Mouse (Mus musculus) liver, adult 2 months (tissue): ENCODE measurements around the gene Chmp6. TPM values are rescaled to one million over a fixed set of nuclear protein-coding genes. Genes with fewer than 3 reads are reported as not detected.

ENCODE experiments used
- DNase-seq: peaks from one replicate; pipeline ENCODE4 v3.0.0-alpha.2; 2011; ENCODE audit warnings: low read depth, low spot score; ENCODE audit errors: extremely low read depth
- H3K27ac ChIP-seq: fragments of 200-500 bp; replicated peaks from 2 replicates; pipeline ENCODE4 v1.5.1; 2012; ENCODE audit warnings: low read depth, mild to moderate bottlenecking, control low read depth, inconsistent platforms, low read length; ENCODE audit not compliant: insufficient read depth
- H3K27me3 ChIP-seq: fragments of 200-500 bp; 2 replicates; pipeline ENCODE4 v1.6.1; 2012; ENCODE audit warnings: mild to moderate bottlenecking, moderate library complexity, low read length, inconsistent platforms; ENCODE audit not compliant: control insufficient read depth, insufficient read depth
- H3K36me3 ChIP-seq: fragments of 200-500 bp; 2 replicates; pipeline ENCODE4 v1.6.1; 2012; ENCODE audit warnings: low read length, inconsistent platforms; ENCODE audit not compliant: control insufficient read depth, insufficient read depth
- H3K4me1 ChIP-seq: fragments of 200-500 bp; 2 replicates; pipeline ENCODE4 v1.6.1; 2011; ENCODE audit warnings: low read length; ENCODE audit not compliant: control insufficient read depth, insufficient read depth
- H3K4me3 ChIP-seq: fragments of 200-500 bp; 2 replicates; pipeline ENCODE4 v1.5.1; 2011; ENCODE audit warnings: low read depth, mild to moderate bottlenecking, control low read depth, low read length, moderate library complexity; ENCODE audit not compliant: insufficient read depth
- H3K79me2 ChIP-seq: fragments of 200-500 bp; 2 replicates; pipeline ENCODE4 v1.6.1; 2012; ENCODE audit warnings: inconsistent platforms, mild to moderate bottlenecking, low read length, moderate library complexity; ENCODE audit not compliant: control insufficient read depth, insufficient read depth
- H3K9ac ChIP-seq: fragments of 200-500 bp; 2 replicates; pipeline ENCODE4 v1.6.1; 2012; ENCODE audit warnings: low read depth, mild to moderate bottlenecking, control low read depth, inconsistent platforms, low read length
- CTCF ChIP-seq: fragments of 200-500 bp; IDR thresholded peaks from 2 replicates; pipeline ENCODE4 v1.5.1; 2011; ENCODE audit warnings: low read depth, low read length, control low read depth
- POLR2A ChIP-seq: fragments of 200-500 bp; IDR thresholded peaks from 2 replicates; pipeline ENCODE4 v1.6.1; 2011; ENCODE audit warnings: low read length, control low read depth; ENCODE audit not compliant: insufficient read depth; ENCODE audit errors: extremely low read depth
- WGBS: fragments of 180-500 bp; shearing (Covaris S2); methylation state at CpG from one replicate; pipeline ENCODE4 v1.1.7; 2018; 5-methylcytosine and 5-hydroxymethylcytosine counted together
- polyA plus RNA-seq: library from polyadenylated mRNA; depleted of rRNA; stranded (reverse); fragments of >200 nt; gene quantifications from 2 replicates; pipeline ENCODE4 v1.2.3, GENCODE M21; 2012
- total RNA-seq: library from RNA; depleted of rRNA; stranded (reverse); fragments of >200 nt; gene quantifications from 2 replicates; pipeline ENCODE4 v1.2.3, GENCODE M21; 2014

Gene Chmp6
- total and polyA plus RNA-seq, 2 experiments, result 21.6 to 34.2 TPM

GRCm38 (mm10) chr11:119918521-119918920 lies 5.3 kb downstream of the Chmp6 start:
- Histone ChIP-seq H3K36me3 (no peaks in the 10 kb centered on the region), H3K27ac (no peak overlapping the region), H3K27me3 (no peaks in the 10 kb centered on the region), H3K4me3 (no peak overlapping the region), H3K4me1 (peaks cover 19% of the 10 kb centered on the region; the same call in 1 of the 2 replicates), H3K79me2 (no peaks in the 10 kb centered on the region), H3K9ac (no peak overlapping the region)
- WGBS, result 89% methylated on average over 7 of the region's 7 CpGs
- no peak for DNase-seq
- TF ChIP-seq POLR2A (no peak), CTCF (no peak)

DNA sequence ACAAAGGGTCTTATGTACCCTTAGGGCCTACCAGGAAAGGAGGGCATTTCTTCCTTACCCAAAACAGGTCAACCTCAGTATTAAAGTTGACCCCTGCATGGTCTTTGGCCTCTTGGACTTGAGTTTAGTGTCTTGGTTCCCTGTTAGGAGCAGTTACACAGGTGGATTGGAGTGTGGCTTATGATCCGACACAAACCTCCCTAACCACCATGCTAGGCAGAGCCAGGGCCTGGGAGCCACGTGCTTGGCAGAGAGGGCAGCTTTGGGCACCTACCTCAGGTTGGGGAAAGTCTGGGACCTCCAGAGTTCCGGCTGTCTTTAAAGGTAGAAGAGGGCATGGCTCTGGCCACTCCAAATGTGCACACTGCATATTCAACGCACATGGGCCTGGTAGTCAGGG lies 6.2 kb downstream of the Chmp6 start:
- 96% methylated on average over 4 of the region's 4 CpGs for WGBS
- TF ChIP-seq POLR2A, result no peak
- TF ChIP-seq CTCF, result no peak

GRCm38 (mm10) chr11:119919897-119920296 lies 6.7 kb downstream of the Chmp6 start:
- Histone ChIP-seq H3K36me3 (no peaks in the 10 kb centered on the region), H3K9ac (no peak overlapping the region), H3K27me3 (no peaks in the 10 kb centered on the region), H3K4me1 (peaks cover 12% of the 10 kb centered on the region; the same call in 1 of the 2 replicates), H3K4me3 (no peak overlapping the region), H3K79me2 (no peaks in the 10 kb centered on the region), H3K27ac (no peak overlapping the region)
- peak; percentile 31 for DNase-seq
- peak; percentile 93 for TF ChIP-seq CTCF
- TF ChIP-seq POLR2A, result no peak
- 64% methylated on average over 8 of the region's 8 CpGs for WGBS

More for the DNA sequence above, 6.2 kb downstream of the Chmp6 start:
- Histone ChIP-seq H3K27ac (no peak overlapping the region), H3K4me3 (no peak overlapping the region), H3K36me3 (no peaks in the 10 kb centered on the region), H3K9ac (no peak overlapping the region), H3K79me2 (no peaks in the 10 kb centered on the region), H3K27me3 (no peaks in the 10 kb centered on the region), H3K4me1 (peaks cover 16% of the 10 kb centered on the region; the same call in 1 of the 2 replicates)
- DNase-seq, result no peak

DNA sequence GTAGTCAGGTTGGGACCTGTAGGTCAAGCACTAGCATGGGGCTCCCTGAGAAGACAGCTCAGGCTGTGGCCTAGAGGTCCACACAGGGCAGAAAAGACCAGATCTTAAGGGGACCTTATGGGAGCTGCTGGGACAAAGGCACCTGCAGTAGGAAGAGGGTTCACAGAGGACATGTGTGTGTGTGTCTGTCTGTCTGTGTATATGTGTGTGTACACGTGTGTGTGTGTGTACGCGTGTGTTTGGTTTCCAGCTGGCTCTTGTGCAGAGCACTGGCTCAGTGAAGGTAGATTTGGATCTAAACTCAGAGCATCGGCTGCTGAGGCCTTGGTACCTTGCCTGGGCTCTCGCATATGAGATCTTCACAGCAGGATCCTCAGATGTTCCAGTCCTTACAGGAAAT lies 7.4 kb downstream of the Chmp6 start:
- DNase-seq, result no peak
- Histone ChIP-seq H3K36me3 (no peaks in the 10 kb centered on the region), H3K27ac (no peak overlapping the region), H3K79me2 (no peaks in the 10 kb centered on the region), H3K9ac (no peak overlapping the region), H3K4me3 (no peak overlapping the region), H3K27me3 (no peaks in the 10 kb centered on the region), H3K4me1 (peaks cover 8% of the 10 kb centered on the region; the same call in 1 of the 2 replicates)
- no peak for TF ChIP-seq CTCF
- no peak for TF ChIP-seq POLR2A
- WGBS, result 85% methylated on average over 5 of the region's 5 CpGs

- no peaks in the 10 kb centered on the region for H3K36me3 ChIP-seq
- H3K27ac ChIP-seq, result no peak overlapping the region
- H3K4me3 ChIP-seq, result no peak overlapping the region
- H3K4me1 ChIP-seq, result no peaks in the 10 kb centered on the region
- no peaks in the 10 kb centered on the region for H3K27me3 ChIP-seq
- peak; percentile 48 for DNase-seq
- no peak overlapping the region for H3K9ac ChIP-seq
- WGBS, result 91% methylated on average over 5 of the region's 5 CpGs
- H3K79me2 ChIP-seq, result no peaks in the 10 kb centered on the region
- TF ChIP-seq POLR2A, result no peak
- no peak for TF ChIP-seq CTCF
These were observed 11.9 kb downstream of the Chmp6 start for GRCm38 (mm10) chr11:119925176-119925575.

- no peaks in the 10 kb centered on the region for H3K4me1 ChIP-seq
- 86% methylated on average over 5 of the region's 5 CpGs for WGBS
- no peak for DNase-seq
These were observed 13.5 kb downstream of the Chmp6 start for GRCm38 (mm10) chr11:119926762-119927161.

More at GRCm38 (mm10) chr11:119926762-119927161, 13.5 kb downstream of the Chmp6 start:
- no peak for TF ChIP-seq CTCF
- H3K27ac ChIP-seq, result no peak overlapping the region
- no peak overlapping the region for H3K9ac ChIP-seq
- H3K27me3 ChIP-seq, result no peaks in the 10 kb centered on the region
- H3K4me3 ChIP-seq, result no peak overlapping the region
- no peaks in the 10 kb centered on the region for H3K79me2 ChIP-seq
- H3K36me3 ChIP-seq, result no peaks in the 10 kb centered on the region
